Mouse (Mus musculus) lung, postnatal 14 days (tissue): Measurements from ENCODE around the gene Hyal3.
A peak's percentile ranks its signal among the peaks of the same experiment; 100 is the strongest.

ENCODE experiments used
- DNase-seq: peaks from one replicate; pipeline ENCODE4 v3.0.0; 2021

The Hyal3 gene

GRCm38 (mm10) chr9:107598385-107598784 is 17.8 kb downstream of the Hyal3 start:
- DNase-seq, result no peak

- DNase-seq, result no peak
Measured at GRCm38 (mm10) chr9:107599433-107599832, 18.8 kb downstream of the Hyal3 start.

GRCm38 (mm10) chr9:107599842-107600241 is 19.2 kb downstream of the Hyal3 start:
- DNase-seq, result no peak

GRCm38 (mm10) chr9:107600745-107601144 is 20.1 kb downstream of the Hyal3 start:
- no peak for DNase-seq

- no peak for DNase-seq
Measured at GRCm38 (mm10) chr9:107601275-107601674, 20.7 kb downstream of the Hyal3 start.

- DNase-seq, result peak; percentile 99
Measured at GRCm38 (mm10) chr9:107602068-107602648, 21.5 kb downstream of the Hyal3 start.

GRCm38 (mm10) chr9:107603251-107603650 is 22.6 kb downstream of the Hyal3 start:
- no peak for DNase-seq

- DNase-seq, result no peak
Measured at GRCm38 (mm10) chr9:107605041-107605661, 24.5 kb downstream of the Hyal3 start.

GRCm38 (mm10) chr9:107606591-107606990 is 26.0 kb downstream of the Hyal3 start:
- DNase-seq, result no peak

GRCm38 (mm10) chr9:107607036-107607435 is 26.4 kb downstream of the Hyal3 start:
- no peak for DNase-seq

- DNase-seq, result no peak
Measured at GRCm38 (mm10) chr9:107607653-107608245, 27.1 kb downstream of the Hyal3 start.

GRCm38 (mm10) chr9:107608741-107609432 is 28.3 kb downstream of the Hyal3 start, which contains the start of gene Sema3b:
TSS of gene Sema3b (minus strand) at chr9:107609229.
- DNase-seq, result no peak

GRCm38 (mm10) chr9:107609433-107609830 is 28.8 kb downstream of the Hyal3 start:
- no peak for DNase-seq

- DNase-seq, result no peak
Measured at GRCm38 (mm10) chr9:107611456-107612190, 31.0 kb downstream of the Hyal3 start.

GRCm38 (mm10) chr9:107612191-107612944 is 31.8 kb downstream of the Hyal3 start:
- peak; percentile 100 for DNase-seq

GRCm38 (mm10) chr9:107612945-107613569 is 32.4 kb downstream of the Hyal3 start:
- DNase-seq, result no peak

GRCm38 (mm10) chr9:107615035-107615434 is 34.4 kb downstream of the Hyal3 start:
- DNase-seq, result no peak

- DNase-seq, result no peak
Measured at GRCm38 (mm10) chr9:107617461-107617860, 36.8 kb downstream of the Hyal3 start.

GRCm38 (mm10) chr9:107618098-107618497 is 37.5 kb downstream of the Hyal3 start:
- no peak for DNase-seq

- peak; percentile 70 for DNase-seq
Measured at GRCm38 (mm10) chr9:107618778-107619545, 38.3 kb downstream of the Hyal3 start.

- no peak for DNase-seq
Measured at GRCm38 (mm10) chr9:107619546-107619879, 38.9 kb downstream of the Hyal3 start.
